Mouse (Mus musculus) layer of hippocampus, postnatal 14 days (tissue): ENCODE data around the gene Gchfr. TPM values are rescaled to one million over a fixed set of nuclear protein-coding genes. Genes with fewer than 3 reads are reported as not detected.

ENCODE experiments used
- DNase-seq, 2 experiments: peaks; one replicate each; pipeline ENCODE4 v3.0.0; 2021 to 2022; ENCODE audit warnings: low spot score in 2 of 2, mixed read lengths in 1 of 2
- total RNA-seq, 2 experiments: library from RNA; stranded (reverse); gene quantifications; 2 replicates each; pipeline ENCODE4 v1.2.3; 2021

Gene Gchfr
- total RNA-seq, 2 experiments from 2014 or later = not detected

GRCm38 (mm10) chr2:119172862-119173576, 5.4 kb downstream of the Gchfr start:
- DNase-seq = peak in 1 of 2 experiments; percentile 44

GRCm38 (mm10) chr2:119173991-119174651, 6.5 kb downstream of the Gchfr start, which contains the start of gene Gm14137:
Gene Gm14137 (plus strand): TSS chr2:119174509.
- DNase-seq = no peak

- DNase-seq = no peak
Observed at GRCm38 (mm10) chr2:119174866-119175265, 7.3 kb downstream of the Gchfr start.

- no peak for DNase-seq
Observed at GRCm38 (mm10) chr2:119175614-119176013, 8.0 kb downstream of the Gchfr start.

- DNase-seq = no peak
Observed at GRCm38 (mm10) chr2:119176761-119177160, 9.2 kb downstream of the Gchfr start.

- DNase-seq = no peak
Observed at GRCm38 (mm10) chr2:119177384-119177939, 9.9 kb downstream of the Gchfr start.

GRCm38 (mm10) chr2:119182914-119183313, 15.3 kb downstream of the Gchfr start:
- no peak for DNase-seq

GRCm38 (mm10) chr2:119189029-119189710, 21.6 kb downstream of the Gchfr start:
- DNase-seq = peak; percentile 80 to 85

GRCm38 (mm10) chr2:119190969-119191368, 23.4 kb downstream of the Gchfr start:
- DNase-seq = no peak

- DNase-seq = no peak
Observed at GRCm38 (mm10) chr2:119194140-119194539, 26.6 kb downstream of the Gchfr start.

- DNase-seq = no peak
Observed at GRCm38 (mm10) chr2:119196316-119197108, 28.9 kb downstream of the Gchfr start.

GRCm38 (mm10) chr2:119197493-119197892, 29.9 kb downstream of the Gchfr start:
- no peak for DNase-seq

GRCm38 (mm10) chr2:119198049-119198448, 30.5 kb downstream of the Gchfr start:
- no peak for DNase-seq

GRCm38 (mm10) chr2:119198934-119199333, 31.4 kb downstream of the Gchfr start:
- no peak for DNase-seq

GRCm38 (mm10) chr2:119202914-119203453, 35.4 kb downstream of the Gchfr start:
- DNase-seq = no peak

- no peak for DNase-seq
Observed at GRCm38 (mm10) chr2:119203871-119204460, 36.4 kb downstream of the Gchfr start.

- DNase-seq = no peak
Observed at GRCm38 (mm10) chr2:119207961-119208343, 40.4 kb downstream of the Gchfr start.

GRCm38 (mm10) chr2:119208344-119209175, 41.0 kb downstream of the Gchfr start, which contains the start of the genes Zfyve19 and Dnajc17:
Gene Zfyve19 (plus strand): TSS chr2:119208617.
Gene Dnajc17 (minus strand): TSS chr2:119208795.
- peak; percentile 93 to 98 for DNase-seq

GRCm38 (mm10) chr2:119209176-119209507, 41.6 kb downstream of the Gchfr start:
- DNase-seq = no peak
